Mouse (Mus musculus): ENCODE measurements at regions not wholly inside any gene's neighbourhood (a gene's known extent, or its start where the extent isn't known, plus 50 kb on each side); places are given as distances from the start of the nearest gene placed in this dataset.
A peak's percentile ranks its signal among the peaks of the same experiment; 100 is the strongest.
"Not testable (repeated sequence)": the region's sequence is repeated elsewhere in the genome, so short reads cannot be mapped to it uniquely, and the experiment has no call there.

GRCm38 (mm10) chr17:16571403-16571802 is 492.5 kb upstream of the Zfp960 start:
- no peak for DNase-seq (ENCODE audit: low read depth)

DNA sequence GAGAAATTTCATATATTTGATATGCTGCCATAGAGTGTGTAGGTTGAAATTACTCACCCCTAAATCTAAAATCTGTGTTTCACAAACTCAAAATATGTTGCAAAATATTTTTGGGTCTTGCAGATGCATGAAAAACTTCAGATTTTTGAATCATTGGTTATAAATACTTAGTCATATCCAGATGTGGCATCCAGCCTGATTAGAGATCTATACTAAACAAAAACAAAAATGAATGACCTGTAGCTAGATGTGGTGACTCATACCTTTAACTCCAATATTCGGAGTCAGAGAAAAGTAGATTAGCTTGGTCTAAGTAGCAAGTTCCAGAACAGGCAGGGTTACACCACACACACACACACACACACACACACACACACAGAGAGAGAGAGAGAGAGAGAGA is 475.1 kb upstream of the Zfp960 start:
- DNase-seq (ENCODE audit: low read depth), result no peak

DNA sequence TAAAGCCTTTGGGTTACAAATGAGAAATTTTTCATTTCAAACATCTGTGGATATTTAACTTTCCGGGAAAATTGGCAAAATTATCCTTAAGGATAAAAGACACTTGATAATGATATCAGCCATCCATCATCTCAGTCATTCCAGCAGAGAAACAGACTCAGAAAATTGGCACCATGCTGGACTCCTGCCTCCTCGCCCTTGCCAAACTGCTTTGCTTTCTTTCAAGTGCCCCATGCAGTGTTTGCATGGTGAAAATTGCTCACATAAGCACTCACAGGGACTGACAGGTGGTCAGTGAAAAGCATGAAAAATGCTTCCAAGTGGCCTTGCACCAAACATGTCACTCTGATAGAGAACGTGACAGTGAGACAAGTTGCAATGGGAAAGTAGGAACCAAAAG is 464.2 kb upstream of the Zfp960 start:
- DNase-seq (ENCODE audit: low read depth), result no peak

DNA sequence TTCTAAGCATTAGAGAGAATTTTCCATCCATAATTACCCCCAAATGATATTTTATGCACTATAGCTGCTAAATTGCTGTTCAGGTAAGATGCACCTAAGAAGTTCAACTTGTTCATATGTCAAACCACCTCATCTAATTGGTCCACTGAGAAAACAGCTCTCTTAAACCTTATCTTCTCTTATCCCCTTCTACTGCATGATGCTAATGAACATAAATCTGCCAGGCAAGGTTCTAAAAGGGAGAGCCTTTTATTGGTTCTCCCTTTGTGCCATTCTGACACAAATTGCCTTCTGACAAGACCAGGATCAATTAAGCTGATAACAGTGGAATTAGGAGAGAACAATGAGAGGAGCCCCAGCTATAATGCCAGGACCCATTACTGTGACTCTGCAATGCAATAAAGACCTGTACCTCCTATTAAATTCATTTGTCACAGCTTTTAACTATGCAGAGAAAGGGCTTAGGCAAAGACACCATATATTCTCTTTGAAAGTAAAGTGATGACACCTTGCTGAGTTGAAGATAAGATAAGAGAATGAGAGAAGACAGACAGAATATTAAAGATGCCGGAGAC is 451.4 kb upstream of the Zfp960 start:
- DNase-seq (ENCODE audit: low read depth), result no peak

GRCm38 (mm10) chr17:16621931-16622556 is 441.9 kb upstream of the Zfp960 start:
- DNase-seq (ENCODE audit: low read depth), result no peak

DNA sequence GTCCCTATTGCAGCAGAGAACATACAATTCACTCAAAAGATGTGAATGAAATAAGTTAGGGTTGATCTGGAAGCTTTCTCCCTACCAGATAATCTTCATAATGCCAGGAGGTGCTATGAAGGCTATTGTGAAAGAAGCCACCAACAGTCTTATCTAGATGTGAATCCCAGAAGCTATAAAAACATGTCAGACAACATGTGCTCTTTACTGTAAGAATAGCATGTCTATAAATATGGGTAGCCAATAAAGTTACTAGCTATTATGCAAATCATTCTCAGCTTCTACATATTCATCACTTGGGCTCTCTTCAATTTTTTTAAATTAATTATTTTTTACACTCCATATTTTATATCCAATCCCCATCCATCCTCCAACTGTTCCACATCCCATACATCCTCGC is 434.1 kb upstream of the Zfp960 start:
- DNase-seq (ENCODE audit: low read depth), result no peak

GRCm38 (mm10) chr17:16633426-16633825 is 430.5 kb upstream of the Zfp960 start:
- no peak for DNase-seq (ENCODE audit: low read depth)

GRCm38 (mm10) chr17:16637463-16637862 is 426.4 kb upstream of the Zfp960 start:
- DNase-seq (ENCODE audit: low read depth), result peak; percentile 43

DNA sequence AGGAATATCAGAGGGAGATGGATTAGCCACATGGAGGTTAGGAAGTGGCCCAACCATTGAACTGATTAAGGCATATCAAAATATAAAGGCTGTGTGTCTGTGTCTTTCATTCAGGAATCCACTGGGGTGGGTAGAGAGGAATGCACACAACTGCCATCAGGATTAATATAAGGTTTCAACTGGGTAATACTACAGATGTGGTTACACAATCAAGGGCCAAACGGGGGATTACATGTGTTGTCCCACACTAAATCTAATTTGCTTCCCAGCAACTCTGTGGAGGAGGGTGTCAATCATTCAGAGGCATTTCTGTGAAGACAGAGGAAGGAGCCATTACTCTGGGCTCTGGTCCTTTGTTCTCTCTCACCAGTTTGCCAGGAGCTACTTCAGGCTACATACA is 416.0 kb upstream of the Zfp960 start:
- no peak for DNase-seq (ENCODE audit: low read depth)

DNA sequence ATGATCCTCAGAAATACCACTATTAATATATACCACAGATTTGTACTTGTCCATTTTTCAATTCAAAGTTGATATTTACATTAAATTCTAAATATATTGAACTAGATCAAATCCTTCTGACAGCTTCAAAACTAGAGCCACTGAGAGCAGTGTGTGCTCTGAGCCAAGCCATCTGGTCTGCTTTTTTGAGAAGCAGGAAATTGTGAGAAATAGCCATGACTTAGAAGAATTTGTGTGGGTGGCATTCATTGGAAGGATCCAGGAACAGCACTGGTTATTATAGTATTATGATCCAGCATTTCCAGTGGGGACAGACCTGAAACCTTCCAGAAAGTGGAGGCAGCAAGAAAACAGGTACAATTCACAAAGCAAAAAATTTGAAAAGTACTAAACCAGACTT is 398.7 kb upstream of the Zfp960 start:
- peak; percentile 10 for DNase-seq (ENCODE audit: low read depth)

- DNase-seq (ENCODE audit: low read depth), result no peak
These were observed 396.3 kb upstream of the Zfp960 start for GRCm38 (mm10) chr17:16667606-16668005.

GRCm38 (mm10) chr17:16704199-16704598 is 359.7 kb upstream of the Zfp960 start:
- DNase-seq (ENCODE audit: low read depth), result no peak

DNA sequence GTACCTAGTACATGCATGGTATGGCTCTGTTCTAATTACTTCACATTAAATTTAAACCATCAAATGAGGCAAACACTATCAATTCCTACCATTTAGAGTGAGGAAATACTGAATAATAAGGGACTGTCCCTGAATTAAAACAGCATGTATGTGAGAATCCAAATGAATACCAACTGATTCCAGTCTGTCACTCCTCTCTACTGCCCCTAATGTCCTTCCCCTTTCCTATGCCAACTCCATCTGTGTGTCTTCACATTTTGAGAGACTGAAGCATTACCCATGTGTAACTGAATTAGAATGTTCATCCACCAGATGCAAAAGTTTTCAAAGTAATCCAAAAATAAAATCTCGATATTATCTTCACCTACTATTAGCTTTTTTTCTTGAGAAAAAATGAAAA is 358.0 kb upstream of the Zfp960 start:
- DNase-seq (ENCODE audit: low read depth), result no peak

GRCm38 (mm10) chr17:16726904-16727303 is 337.0 kb upstream of the Zfp960 start:
- no peak for DNase-seq (ENCODE audit: low read depth)

GRCm38 (mm10) chr17:16753090-16753489 is 310.8 kb upstream of the Zfp960 start:
- no peak for DNase-seq (ENCODE audit: low read depth)

DNA sequence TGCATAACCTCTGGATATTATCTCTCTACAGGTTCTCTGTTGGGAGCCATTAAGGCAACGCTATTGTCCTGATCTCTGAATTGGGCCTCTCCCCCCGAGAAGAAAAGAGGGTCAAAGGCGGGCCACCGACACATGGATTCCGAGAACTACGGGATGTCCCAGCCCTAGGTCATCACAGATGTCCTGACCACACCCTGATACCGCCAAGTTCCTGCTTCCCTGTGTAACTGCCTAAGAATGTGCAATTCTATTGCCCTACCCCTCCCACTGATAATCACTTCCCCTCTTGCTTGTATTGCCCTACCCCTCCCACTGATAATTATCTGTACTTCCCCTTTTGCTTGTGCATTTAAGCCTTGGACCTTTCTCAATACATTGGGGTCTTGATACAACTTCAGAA is 293.3 kb upstream of the Zfp960 start:
- DNase-seq (ENCODE audit: low read depth), result not testable (repeated sequence)

DNA sequence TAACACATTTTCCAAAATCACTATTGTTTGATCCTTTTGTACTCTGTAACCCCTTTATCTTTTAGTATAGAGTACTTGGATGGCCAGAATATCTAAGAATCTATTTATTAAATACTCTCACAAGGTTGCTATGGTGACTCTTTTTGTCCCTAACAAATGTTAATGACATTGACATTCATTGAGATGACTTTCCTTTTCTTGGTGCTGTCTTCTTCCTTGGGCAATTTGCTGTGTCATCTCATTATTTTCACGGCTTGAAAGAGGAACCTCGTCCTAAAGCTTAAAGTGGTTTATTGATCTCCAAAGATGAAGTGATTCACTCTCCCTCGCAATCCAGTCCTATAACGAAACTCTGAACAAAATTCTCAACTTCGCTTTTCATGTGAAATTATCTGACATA is 265.6 kb upstream of the Zfp960 start:
- DNase-seq (ENCODE audit: low read depth), result no peak

DNA sequence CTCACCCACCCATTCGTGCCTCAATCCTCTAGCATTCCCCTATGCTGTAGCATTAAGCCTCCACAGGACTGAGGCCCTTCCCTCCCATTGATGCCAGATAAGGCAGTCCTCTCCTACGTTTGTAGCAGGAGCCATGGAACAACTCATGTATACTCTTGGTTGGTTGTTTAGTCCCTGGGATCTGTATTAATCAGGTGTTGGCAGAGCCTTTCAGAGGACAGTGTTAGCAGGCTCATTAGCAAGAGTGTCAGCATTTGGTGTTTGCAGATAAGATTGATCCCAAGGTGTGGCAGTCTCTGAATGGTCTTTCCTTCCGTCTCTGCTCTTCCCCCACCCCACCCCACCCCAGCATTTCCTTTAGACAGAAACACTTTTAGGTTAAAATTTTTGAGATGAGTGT is 258.9 kb upstream of the Zfp960 start:
- no peak for DNase-seq (ENCODE audit: low read depth)

- no peak for DNase-seq (ENCODE audit: low read depth)
These were observed 245.5 kb upstream of the Zfp960 start for GRCm38 (mm10) chr17:16818421-16818820.

GRCm38 (mm10) chr17:16821716-16822115 is 242.2 kb upstream of the Zfp960 start:
- no peak for DNase-seq (ENCODE audit: low read depth)

DNA sequence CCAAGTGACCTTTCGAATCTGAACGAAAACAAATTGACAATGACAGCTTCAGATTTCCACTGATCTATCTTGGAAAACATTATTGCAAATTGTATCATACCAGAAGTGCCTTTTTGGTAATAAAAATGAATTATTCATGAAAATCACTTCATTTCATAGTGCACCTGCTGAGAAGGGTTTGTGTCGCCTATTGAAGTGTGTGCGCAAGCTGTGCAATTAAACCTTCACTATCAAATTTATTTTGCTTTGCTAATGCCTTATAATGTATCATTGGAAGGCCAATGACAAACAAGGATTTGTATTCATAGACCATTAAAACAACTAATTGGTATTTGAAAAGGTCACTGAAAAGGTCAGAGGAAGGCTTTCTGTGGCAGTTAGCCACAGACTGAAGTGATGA is 224.8 kb upstream of the Zfp960 start:
- DNase-seq (ENCODE audit: low read depth), result no peak

DNA sequence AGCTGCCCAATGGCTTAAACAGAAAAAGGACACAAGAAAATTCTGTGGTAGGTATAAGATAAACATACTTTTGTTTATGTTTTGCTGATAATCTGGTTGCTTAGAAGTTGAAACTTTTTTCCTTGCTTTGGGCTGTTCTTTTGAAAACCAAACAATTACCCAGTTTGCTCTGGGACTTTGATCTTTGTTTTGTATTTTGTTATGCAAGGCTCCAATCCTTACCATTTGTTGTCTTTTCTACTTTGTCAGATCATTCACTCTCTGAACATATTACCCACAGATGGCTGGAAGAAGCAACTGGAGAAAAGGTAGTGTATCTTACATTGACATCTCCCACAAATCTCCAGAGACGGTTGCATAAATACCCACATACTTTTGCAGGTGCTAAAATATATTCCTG is 203.1 kb upstream of the Zfp960 start:
- no peak for DNase-seq (ENCODE audit: low read depth)

DNA sequence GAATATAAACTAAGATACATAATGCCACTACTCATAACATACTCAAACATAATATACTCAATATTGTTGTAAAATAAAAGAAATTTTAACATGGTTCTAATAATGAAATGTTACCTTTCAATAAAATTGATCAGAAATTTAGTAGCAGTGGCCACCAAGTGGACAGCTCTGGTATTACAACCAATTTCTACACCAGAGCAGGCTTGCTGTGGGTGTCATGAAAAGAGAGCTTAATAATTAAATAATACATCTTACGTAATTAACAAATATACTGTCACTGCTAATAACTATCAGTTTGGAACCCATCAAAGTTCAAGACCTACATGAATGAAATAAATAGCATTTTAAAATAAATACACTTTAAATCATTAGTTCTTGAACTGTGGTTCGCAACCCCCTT is 163.1 kb upstream of the Zfp960 start:
- peak; percentile 25 for DNase-seq (ENCODE audit: low read depth)

- no peak for DNase-seq (ENCODE audit: low read depth)
These were observed 145.7 kb upstream of the Zfp960 start for GRCm38 (mm10) chr17:16918191-16918590.

All from fibroblast of lung, adult 2 months (primary cell).